Mouse (Mus musculus): ENCODE data around the gene Olfr1361.

Gene Olfr1361

GRCm38 (mm10) chr13:21663286-21663685 is at the start of gene Olfr1361:
TSS of gene Olfr1361 (minus strand) at chr13:21663386.
- DNase-seq (ENCODE audit: low spot score in 2 of 2): no peak

GRCm38 (mm10) chr13:21711698-21712097 is 48.5 kb upstream of the Olfr1361 start:
- no peak for DNase-seq (ENCODE audit: low spot score in 2 of 2)

- peak in 1 of 2 experiments; percentile 79 for DNase-seq (ENCODE audit: low spot score in 2 of 2)
These were observed 47.8 kb upstream of the Olfr1361 start for GRCm38 (mm10) chr13:21710821-21711525.

GRCm38 (mm10) chr13:21710031-21710711 is 47.0 kb upstream of the Olfr1361 start:
- DNase-seq (ENCODE audit: low spot score in 2 of 2): peak; percentile 67 to 86

GRCm38 (mm10) chr13:21706669-21707068 is 43.5 kb upstream of the Olfr1361 start:
- DNase-seq (ENCODE audit: low spot score in 2 of 2): no peak

- DNase-seq (ENCODE audit: low spot score in 2 of 2): no peak
These were observed 34.6 kb upstream of the Olfr1361 start, which contains the start of gene Olfr1359 for GRCm38 (mm10) chr13:21697811-21698210. TSS of gene Olfr1359 (plus strand) at chr13:21698111.

- no peak for DNase-seq (ENCODE audit: low spot score in 2 of 2)
These were observed 14.1 kb upstream of the Olfr1361 start, which contains the start of gene Olfr1360 for GRCm38 (mm10) chr13:21677305-21677704. TSS of gene Olfr1360 (minus strand) at chr13:21677405.

- DNase-seq (ENCODE audit: low spot score in 2 of 2): no peak
These were observed 20.8 kb downstream of the Olfr1361 start, which contains the start of gene Olfr11 for GRCm38 (mm10) chr13:21642418-21642817. TSS of gene Olfr11 (minus strand) at chr13:21642518.

- DNase-seq (ENCODE audit: low spot score in 2 of 2): no peak
These were observed 49.3 kb downstream of the Olfr1361 start, which contains the start of gene Olfr1362 for GRCm38 (mm10) chr13:21613922-21614321. TSS of gene Olfr1362 (minus strand) at chr13:21614022.

Measured in frontal cortex, postnatal 10 days (tissue).